Mouse (Mus musculus): ENCODE results near the gene Tex46. TPM values are rescaled to one million over a fixed set of nuclear protein-coding genes. Genes with fewer than 3 reads are reported as not detected.

Tex46 gene
- polyA plus RNA-seq, 1 experiment from 2014 or later, result not detected

GRCm38 (mm10) chr4:136600536-136600935 is 9.7 kb upstream of the Tex46 start:
- WGBS, result 80% methylated on average over 2 of the region's 2 CpGs
- peak overlapping the region; percentile 98 for H3K4me3 ChIP-seq

GRCm38 (mm10) chr4:136601476-136601875 is 8.8 kb upstream of the Tex46 start:
- peak overlapping the region; percentile 98 for H3K4me3 ChIP-seq
- peaks cover 22% of the 10 kb centered on the region for H3K4me1 ChIP-seq
- peak overlapping the region; percentile 74 for H3K4me2 ChIP-seq
- under 1% methylated on average over 13 of the region's 13 CpGs for WGBS
- H3K27ac ChIP-seq (replicated peaks), result peak overlapping the region; percentile 90
- H3K9me3 ChIP-seq, result no peaks in the 10 kb centered on the region
- H3K27me3 ChIP-seq (replicated peaks), result no peaks in the 10 kb centered on the region
- ATAC-seq (ENCODE audit: extremely low read depth, insufficient number of reproducible peaks, low FRiP score, low TSS enrichment), result no peak
- no peaks in the 10 kb centered on the region for H3K36me3 ChIP-seq
- H3K9ac ChIP-seq, result peak overlapping the region; percentile 100

More at GRCm38 (mm10) chr4:136600536-136600935, 9.7 kb upstream of the Tex46 start:
- peaks cover 22% of the 10 kb centered on the region for H3K4me1 ChIP-seq
- H3K36me3 ChIP-seq, result no peaks in the 10 kb centered on the region
- H3K27me3 ChIP-seq (replicated peaks), result no peaks in the 10 kb centered on the region
- H3K4me2 ChIP-seq, result peak overlapping the region; percentile 74
- ATAC-seq (ENCODE audit: extremely low read depth, insufficient number of reproducible peaks, low FRiP score, low TSS enrichment), result no peak
- no peaks in the 10 kb centered on the region for H3K9me3 ChIP-seq
- H3K27ac ChIP-seq (replicated peaks), result no peak overlapping the region
- peak overlapping the region; percentile 100; the same call in 1 of the 2 replicates for H3K9ac ChIP-seq

GRCm38 (mm10) chr4:136602018-136602554 is 8.2 kb upstream of the Tex46 start:
- peak overlapping the region; percentile 90 for H3K27ac ChIP-seq (replicated peaks)
- peak overlapping the region; percentile 100 for H3K9ac ChIP-seq
- H3K9me3 ChIP-seq, result no peaks in the 10 kb centered on the region
- ATAC-seq (ENCODE audit: extremely low read depth, insufficient number of reproducible peaks, low FRiP score, low TSS enrichment), result peak; percentile 67
- WGBS, result under 1% methylated on average over 50 of the region's 68 CpGs
- H3K36me3 ChIP-seq, result no peaks in the 10 kb centered on the region
- no peaks in the 10 kb centered on the region for H3K27me3 ChIP-seq (replicated peaks)
- H3K4me2 ChIP-seq, result peak overlapping the region; percentile 74
- peak overlapping the region; percentile 98 for H3K4me3 ChIP-seq
- peaks cover 22% of the 10 kb centered on the region for H3K4me1 ChIP-seq

GRCm38 (mm10) chr4:136602568-136602967 is 7.7 kb upstream of the Tex46 start, which contains the start of gene Kdm1a:
TSS of gene Kdm1a (minus strand) at chr4:136602723.
- Histone ChIP-seq H3K4me2 (peak within 1 kb of the TSS; percentile 74), H3K36me3 (no peaks in the 10 kb centered on the region), H3K27me3 (replicated peaks) (no peaks in the 10 kb centered on the region), H3K9ac (peak within 1 kb of the TSS; percentile 100), H3K27ac (replicated peaks) (peak within 1 kb of the TSS; percentile 90), H3K9me3 (no peaks in the 10 kb centered on the region), H3K4me1 (peaks cover 22% of the 10 kb centered on the region), H3K4me3 (peak within 1 kb of the TSS; percentile 98)
- under 1% methylated on average over 36 of the region's 45 CpGs for WGBS
- peak; percentile 81 for ATAC-seq (ENCODE audit: extremely low read depth, insufficient number of reproducible peaks, low FRiP score, low TSS enrichment)

GRCm38 (mm10) chr4:136605756-136606485 is 4.3 kb upstream of the Tex46 start:
- H3K4me1 ChIP-seq, result peaks cover 5% of the 10 kb centered on the region
- no peak overlapping the region for H3K4me2 ChIP-seq
- no peaks in the 10 kb centered on the region for H3K27me3 ChIP-seq (replicated peaks)
- H3K9ac ChIP-seq, result no peak overlapping the region
- WGBS, result 82% methylated on average over 19 of the region's 19 CpGs
- no peak overlapping the region for H3K4me3 ChIP-seq
- no peak for ATAC-seq (ENCODE audit: extremely low read depth, insufficient number of reproducible peaks, low FRiP score, low TSS enrichment)
- H3K36me3 ChIP-seq, result no peaks in the 10 kb centered on the region
- no peak overlapping the region for H3K27ac ChIP-seq (replicated peaks)
- H3K9me3 ChIP-seq, result no peaks in the 10 kb centered on the region

GRCm38 (mm10) chr4:136613657-136614056 is 3.4 kb downstream of the Tex46 start:
- no peaks in the 10 kb centered on the region for H3K9me3 ChIP-seq
- H3K4me2 ChIP-seq, result no peak overlapping the region
- H3K27ac ChIP-seq (replicated peaks), result no peak overlapping the region
- H3K27me3 ChIP-seq (replicated peaks), result no peaks in the 10 kb centered on the region
- no peak overlapping the region for H3K9ac ChIP-seq
- no peak for ATAC-seq (ENCODE audit: extremely low read depth, insufficient number of reproducible peaks, low FRiP score, low TSS enrichment)
- WGBS, result 50% methylated on average over 7 of the region's 7 CpGs
- no peaks in the 10 kb centered on the region for H3K36me3 ChIP-seq
- no peaks in the 10 kb centered on the region for H3K4me1 ChIP-seq
- H3K4me3 ChIP-seq, result no peak overlapping the region

GRCm38 (mm10) chr4:136621336-136621735 is 11.1 kb downstream of the Tex46 start:
- no peak for ATAC-seq (ENCODE audit: extremely low read depth, insufficient number of reproducible peaks, low FRiP score, low TSS enrichment)
- Histone ChIP-seq H3K36me3 (no peaks in the 10 kb centered on the region), H3K4me1 (no peaks in the 10 kb centered on the region), H3K27me3 (replicated peaks) (peaks cover 24% of the 10 kb centered on the region), H3K27ac (replicated peaks) (no peak overlapping the region), H3K4me3 (no peak overlapping the region), H3K9ac (no peak overlapping the region), H3K4me2 (no peak overlapping the region), H3K9me3 (no peaks in the 10 kb centered on the region)
- 0% methylated on average over 1 of the region's 1 CpGs for WGBS

- Histone ChIP-seq H3K9ac (no peak overlapping the region), H3K9me3 (no peaks in the 10 kb centered on the region), H3K4me3 (no peak overlapping the region), H3K36me3 (no peaks in the 10 kb centered on the region), H3K4me2 (no peak overlapping the region), H3K4me1 (no peaks in the 10 kb centered on the region), H3K27me3 (replicated peaks) (peaks cover 24% of the 10 kb centered on the region), H3K27ac (replicated peaks) (no peak overlapping the region)
- 52% methylated on average over 5 of the region's 5 CpGs for WGBS
- no peak for ATAC-seq (ENCODE audit: extremely low read depth, insufficient number of reproducible peaks, low FRiP score, low TSS enrichment)
Observed at GRCm38 (mm10) chr4:136621956-136622355, 11.7 kb downstream of the Tex46 start.

GRCm38 (mm10) chr4:136622388-136622787 is 12.2 kb downstream of the Tex46 start, which contains the start of gene Lactbl1:
TSS of gene Lactbl1 (plus strand) at chr4:136622621.
- H3K36me3 ChIP-seq, result no peaks in the 10 kb centered on the region

GRCm38 (mm10) chr4:136626590-136626989 is 16.4 kb downstream of the Tex46 start:
- WGBS, result 56% methylated on average over 6 of the region's 6 CpGs
- no peak overlapping the region for H3K4me2 ChIP-seq
- no peak overlapping the region for H3K27ac ChIP-seq (replicated peaks)
- H3K36me3 ChIP-seq, result no peaks in the 10 kb centered on the region
- ATAC-seq (ENCODE audit: extremely low read depth, insufficient number of reproducible peaks, low FRiP score, low TSS enrichment), result no peak
- no peak overlapping the region for H3K9ac ChIP-seq
- peaks cover 9% of the 10 kb centered on the region for H3K4me1 ChIP-seq
- H3K27me3 ChIP-seq (replicated peaks), result peaks cover 23% of the 10 kb centered on the region
- H3K9me3 ChIP-seq, result no peaks in the 10 kb centered on the region
- H3K4me3 ChIP-seq, result no peak overlapping the region

More at GRCm38 (mm10) chr4:136622388-136622787, 12.2 kb downstream of the Tex46 start, which contains the start of gene Lactbl1:
- H3K4me2 ChIP-seq, result no peak within 1 kb of the TSS
- H3K9ac ChIP-seq, result no peak within 1 kb of the TSS
- 45% methylated on average over 6 of the region's 6 CpGs for WGBS
- H3K4me1 ChIP-seq, result no peaks in the 10 kb centered on the region
- no peak within 1 kb of the TSS for H3K4me3 ChIP-seq
- H3K9me3 ChIP-seq, result no peaks in the 10 kb centered on the region
- peaks cover 24% of the 10 kb centered on the region for H3K27me3 ChIP-seq (replicated peaks)
- no peak for ATAC-seq (ENCODE audit: extremely low read depth, insufficient number of reproducible peaks, low FRiP score, low TSS enrichment)
- H3K27ac ChIP-seq (replicated peaks), result no peak within 1 kb of the TSS

GRCm38 (mm10) chr4:136631237-136631994 is 21.2 kb downstream of the Tex46 start:
- no peaks in the 10 kb centered on the region for H3K36me3 ChIP-seq
- H3K4me3 ChIP-seq, result no peak overlapping the region
- no peak overlapping the region for H3K27ac ChIP-seq (replicated peaks)
- peak; percentile 28; the same call in 1 of the 2 replicates for ATAC-seq (ENCODE audit: extremely low read depth, insufficient number of reproducible peaks, low FRiP score, low TSS enrichment)
- peaks cover 13% of the 10 kb centered on the region for H3K4me1 ChIP-seq
- WGBS, result 76% methylated on average over 11 of the region's 11 CpGs
- peaks cover 16% of the 10 kb centered on the region for H3K27me3 ChIP-seq (replicated peaks)
- H3K9me3 ChIP-seq, result no peaks in the 10 kb centered on the region
- H3K9ac ChIP-seq, result no peak overlapping the region
- no peak overlapping the region for H3K4me2 ChIP-seq
